Mouse (Mus musculus) ES-E14 (cell line): Measurements from ENCODE around the gene Dnah14.

ENCODE experiments used
- CHD2 ChIP-seq: IDR thresholded peaks from 2 replicates; pipeline ENCODE4 v1.6.1; 2014; ENCODE audit warnings: mild to moderate bottlenecking, low read depth, low read length, inconsistent platforms
- HCFC1 ChIP-seq: IDR thresholded peaks from 2 replicates; pipeline ENCODE4 v1.6.1; 2012; ENCODE audit warnings: low read length, inconsistent platforms, borderline replicate concordance; ENCODE audit not compliant: insufficient read depth
- MAFK ChIP-seq: IDR thresholded peaks from 2 replicates; pipeline ENCODE4 v1.6.1; 2014; ENCODE audit warnings: mild to moderate bottlenecking, low read depth, low read length, inconsistent platforms; ENCODE audit not compliant: insufficient read depth
- ZC3H11A ChIP-seq: IDR thresholded peaks from 2 replicates; pipeline ENCODE4 v1.6.1; 2012; ENCODE audit warnings: low read depth, mild to moderate bottlenecking, inconsistent platforms, low read length, borderline replicate concordance
- ZNF384 ChIP-seq: IDR thresholded peaks from 2 replicates; pipeline ENCODE4 v1.6.1; 2012; ENCODE audit warnings: low read depth, low read length, inconsistent platforms

DNA sequence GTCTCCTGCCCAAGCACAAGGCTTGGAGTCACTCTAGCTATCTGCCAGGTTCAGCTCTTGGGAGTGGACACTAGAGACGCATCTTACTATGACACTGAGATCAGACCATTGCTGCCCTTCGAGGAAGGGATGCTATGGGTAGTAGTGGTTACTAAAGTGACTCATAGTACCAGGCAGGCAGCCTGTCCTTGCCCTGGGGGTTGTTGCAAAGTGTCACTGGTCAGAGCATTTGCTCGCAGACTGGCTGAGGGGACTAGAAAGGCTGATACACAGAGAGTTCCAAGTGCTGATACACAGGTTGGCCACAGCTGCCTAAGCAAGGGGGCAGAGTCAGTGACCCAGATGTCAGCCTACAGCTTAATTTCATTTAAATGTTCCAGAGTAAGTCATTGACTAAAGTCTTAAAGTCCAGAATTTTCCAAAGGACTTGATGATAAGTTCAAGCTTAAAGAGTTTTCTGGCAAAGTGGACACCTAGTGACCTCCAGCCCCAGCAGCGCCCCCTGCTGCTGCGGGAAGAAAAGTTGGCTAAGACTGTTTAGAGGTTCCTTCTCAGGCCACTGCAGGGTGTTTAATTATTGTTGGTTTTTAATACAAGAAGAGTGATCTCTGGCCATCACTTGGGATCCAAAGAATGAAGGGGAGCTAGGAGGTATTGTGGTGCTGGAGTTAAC lies 32.5 kb upstream of the Dnah14 start:
- TF ChIP-seq ZNF384 = no peak
- no peak for TF ChIP-seq ZC3H11A
- no peak for TF ChIP-seq CHD2
- TF ChIP-seq HCFC1 = no peak
- no peak for TF ChIP-seq MAFK
